Mouse (Mus musculus): Measurements from ENCODE around the gene Gpr4.

Gene Gpr4

GRCm38 (mm10) chr7:19211996-19212755 lies at the start of gene Gpr4:
Gene Gpr4, plus strand, starts transcription at chr7:19212538.
- no peak for DNase-seq (ENCODE audit: low read depth, low spot score)

- DNase-seq (ENCODE audit: low read depth, low spot score) = no peak
Measured at GRCm38 (mm10) chr7:19162928-19163327, 49.4 kb upstream of the Gpr4 start.

GRCm38 (mm10) chr7:19163752-19164151 lies 48.6 kb upstream of the Gpr4 start:
- DNase-seq (ENCODE audit: low read depth, low spot score) = no peak

- DNase-seq (ENCODE audit: low read depth, low spot score) = no peak
Measured at GRCm38 (mm10) chr7:19164189-19164588, 48.1 kb upstream of the Gpr4 start.

- no peak for DNase-seq (ENCODE audit: low read depth, low spot score)
Measured at GRCm38 (mm10) chr7:19164978-19165377, 47.4 kb upstream of the Gpr4 start.

- peak; percentile 65 for DNase-seq (ENCODE audit: low read depth, low spot score)
Measured at GRCm38 (mm10) chr7:19165656-19166423, 46.5 kb upstream of the Gpr4 start, which contains the start of gene Gipr. Gene Gipr, minus strand, starts transcription at chr7:19166127.

GRCm38 (mm10) chr7:19166990-19167389 lies 45.3 kb upstream of the Gpr4 start:
- DNase-seq (ENCODE audit: low read depth, low spot score) = no peak

GRCm38 (mm10) chr7:19169506-19169905 lies 42.8 kb upstream of the Gpr4 start:
- DNase-seq (ENCODE audit: low read depth, low spot score) = no peak

- DNase-seq (ENCODE audit: low read depth, low spot score) = peak; percentile 93
Measured at GRCm38 (mm10) chr7:19170142-19170541, 42.2 kb upstream of the Gpr4 start.

GRCm38 (mm10) chr7:19171831-19172230 lies 40.5 kb upstream of the Gpr4 start:
- DNase-seq (ENCODE audit: low read depth, low spot score) = no peak

GRCm38 (mm10) chr7:19172874-19173273 lies 39.5 kb upstream of the Gpr4 start:
- DNase-seq (ENCODE audit: low read depth, low spot score) = peak; percentile 90

GRCm38 (mm10) chr7:19175708-19176515 lies 36.4 kb upstream of the Gpr4 start, which contains the start of gene Eml2:
Gene Eml2, plus strand, starts transcription at chr7:19176421.
- peak; percentile 98 for DNase-seq (ENCODE audit: low read depth, low spot score)

GRCm38 (mm10) chr7:19176516-19176947 lies 35.8 kb upstream of the Gpr4 start:
- DNase-seq (ENCODE audit: low read depth, low spot score) = no peak

GRCm38 (mm10) chr7:19177216-19177615 lies 35.1 kb upstream of the Gpr4 start:
- DNase-seq (ENCODE audit: low read depth, low spot score) = no peak

- peak; percentile 83 for DNase-seq (ENCODE audit: low read depth, low spot score)
Measured at GRCm38 (mm10) chr7:19178035-19178434, 34.3 kb upstream of the Gpr4 start.

GRCm38 (mm10) chr7:19178443-19179092 lies 33.8 kb upstream of the Gpr4 start:
- peak; percentile 87 for DNase-seq (ENCODE audit: low read depth, low spot score)

GRCm38 (mm10) chr7:19179173-19179572 lies 33.2 kb upstream of the Gpr4 start:
- DNase-seq (ENCODE audit: low read depth, low spot score) = peak; percentile 87

- DNase-seq (ENCODE audit: low read depth, low spot score) = no peak
Measured at GRCm38 (mm10) chr7:19179936-19180335, 32.4 kb upstream of the Gpr4 start.

- no peak for DNase-seq (ENCODE audit: low read depth, low spot score)
Measured at GRCm38 (mm10) chr7:19180862-19181429, 31.4 kb upstream of the Gpr4 start.

GRCm38 (mm10) chr7:19184250-19184649 lies 28.1 kb upstream of the Gpr4 start:
- DNase-seq (ENCODE audit: low read depth, low spot score) = no peak

GRCm38 (mm10) chr7:19184758-19185157 lies 27.6 kb upstream of the Gpr4 start:
- no peak for DNase-seq (ENCODE audit: low read depth, low spot score)

Measured in brain, adult 2 months (tissue).